Mouse (Mus musculus): ENCODE results near the gene Jun. TPM values are rescaled to one million over a fixed set of nuclear protein-coding genes. Genes with fewer than 3 reads are reported as not detected.

The Jun gene
- polyA plus RNA-seq, 1 experiment from 2014 or later = 6.4 TPM

DNA sequence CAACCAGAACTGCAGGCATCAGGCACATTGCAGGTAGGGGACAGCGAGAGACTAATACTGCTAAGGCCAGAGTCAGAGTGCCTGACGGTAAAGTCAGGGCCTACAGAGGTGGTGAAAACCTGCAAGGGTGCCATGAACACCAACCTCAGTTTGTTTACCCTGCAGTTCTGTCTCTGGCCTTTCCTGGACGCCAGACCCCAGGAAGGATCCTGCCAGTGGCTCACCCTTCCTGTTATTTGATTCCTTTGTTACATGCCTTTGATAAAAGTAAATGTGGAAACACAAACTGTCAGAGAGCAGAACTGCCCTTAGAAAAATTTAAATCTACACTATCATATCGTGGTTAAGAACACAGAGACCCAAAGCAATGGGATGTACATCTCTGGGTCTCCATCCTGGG, 20.9 kb downstream of the Jun start:
- TF ChIP-seq CTCF (IDR thresholded peaks at IDR 0.05; ENCODE audit: low read depth) (no peak), EP300 (IDR thresholded peaks at IDR 0.05; ENCODE audit: low read depth) (no peak)
- H3K27ac ChIP-seq (ENCODE audit: low read depth) = no peak overlapping the region
- DNase-seq = no peak
- 46% methylated on average over 4 of the region's 4 CpGs for WGBS (ENCODE audit: insufficient replicate concordance)
- no peak overlapping the region for H3K9ac ChIP-seq (replicated peaks)
- no peak overlapping the region for H3K4me2 ChIP-seq (ENCODE audit: low read depth, low read length)
- H3K36me3 ChIP-seq (replicated peaks; ENCODE audit: insufficient read depth, low read length) = no peaks in the 10 kb centered on the region
- no peaks in the 10 kb centered on the region for H3K27me3 ChIP-seq (ENCODE audit: insufficient read depth, low read length)
- no peaks in the 10 kb centered on the region for H3K4me1 ChIP-seq (ENCODE audit: insufficient read depth)
- no peak for ATAC-seq
- no peaks in the 10 kb centered on the region for H3K9me3 ChIP-seq (ENCODE audit: low read length)
- no peak overlapping the region for H3K4me3 ChIP-seq (ENCODE audit: low read depth, low read length)

DNA sequence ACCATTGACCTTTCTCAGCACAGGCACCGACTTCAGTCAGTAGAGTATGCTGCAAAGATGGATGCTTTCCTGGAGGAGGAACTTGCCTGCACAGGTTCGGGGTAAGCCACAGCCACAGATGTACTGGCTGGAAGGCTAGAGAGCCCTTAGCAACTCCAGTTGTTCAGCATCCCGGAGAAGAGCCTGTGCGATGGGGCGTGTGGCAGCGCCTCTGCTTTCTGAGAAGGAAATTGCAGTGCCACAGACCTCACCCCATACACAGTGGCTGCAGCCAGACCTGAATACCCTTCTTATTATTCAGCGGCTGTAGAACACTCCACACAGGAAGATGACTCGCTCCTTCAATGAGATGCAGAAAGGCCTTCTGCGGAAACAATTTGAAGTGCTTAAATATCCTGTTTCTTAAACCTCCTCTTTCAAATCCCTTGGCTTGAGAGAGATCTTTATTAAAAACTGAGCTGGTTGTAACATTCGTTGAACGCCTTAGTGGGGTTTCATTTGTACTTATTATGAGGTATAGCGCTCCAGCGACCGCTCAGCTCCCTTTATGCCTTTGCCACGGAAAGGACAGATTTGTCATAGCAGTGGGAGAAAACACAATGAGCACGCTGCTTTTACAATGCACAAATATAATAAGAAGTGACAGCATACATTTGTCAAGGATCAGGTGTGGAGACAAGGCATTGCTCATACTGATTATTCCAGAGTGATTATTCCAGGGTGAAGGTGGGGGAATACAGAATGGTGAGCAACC, 26.0 kb downstream of the Jun start:
- ATAC-seq (no peak), DNase-seq (no peak)
- H3K9ac ChIP-seq (replicated peaks) = no peak overlapping the region
- H3K36me3 ChIP-seq (replicated peaks; ENCODE audit: insufficient read depth, low read length) = no peaks in the 10 kb centered on the region
- no peak overlapping the region for H3K4me2 ChIP-seq (ENCODE audit: low read depth, low read length)
- no peak for TF ChIP-seq CTCF (IDR thresholded peaks at IDR 0.05; ENCODE audit: low read depth)
- no peak for TF ChIP-seq EP300 (IDR thresholded peaks at IDR 0.05; ENCODE audit: low read depth)
- WGBS (ENCODE audit: insufficient replicate concordance) = 61% methylated on average over 16 of the region's 16 CpGs
- H3K27me3 ChIP-seq (ENCODE audit: insufficient read depth, low read length) = no peaks in the 10 kb centered on the region
- no peaks in the 10 kb centered on the region for H3K4me1 ChIP-seq (ENCODE audit: insufficient read depth)
- H3K9me3 ChIP-seq (ENCODE audit: low read length) = no peaks in the 10 kb centered on the region
- no peak overlapping the region for H3K4me3 ChIP-seq (ENCODE audit: low read depth, low read length)
- H3K27ac ChIP-seq (ENCODE audit: low read depth) = no peak overlapping the region

DNA sequence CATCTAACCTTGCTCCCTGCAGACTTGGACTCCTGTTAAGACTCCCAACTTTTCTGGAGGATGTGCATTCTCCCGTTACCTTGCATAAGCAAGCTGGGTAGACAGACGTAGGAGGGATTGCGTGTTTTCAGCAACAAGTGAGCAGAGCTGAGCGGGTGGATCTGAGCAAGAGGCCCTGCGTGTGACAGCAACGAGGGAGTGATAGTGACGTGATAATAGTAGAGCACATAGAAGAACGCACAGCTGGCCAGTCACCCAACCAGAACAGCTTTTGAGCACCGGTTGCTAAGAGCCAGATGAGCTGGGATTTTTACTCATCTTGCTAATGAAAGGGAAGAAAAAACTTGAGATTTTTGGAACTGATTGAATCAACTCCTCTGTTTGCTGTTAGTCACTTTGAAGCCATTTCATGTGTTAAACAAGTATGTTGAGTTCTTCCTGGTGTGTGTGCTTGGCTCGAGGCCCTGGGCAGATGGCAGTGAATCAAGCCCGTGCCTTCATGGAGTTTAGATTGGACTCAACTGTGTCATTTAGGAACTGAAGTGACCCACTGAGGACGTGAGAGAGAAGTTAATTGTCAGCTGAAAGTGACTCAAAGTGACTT, 28.6 kb downstream of the Jun start:
- TF ChIP-seq CTCF (IDR thresholded peaks at IDR 0.05; ENCODE audit: low read depth) = no peak
- TF ChIP-seq EP300 (IDR thresholded peaks at IDR 0.05; ENCODE audit: low read depth) = no peak
- no peaks in the 10 kb centered on the region for H3K27me3 ChIP-seq (ENCODE audit: insufficient read depth, low read length)
- no peaks in the 10 kb centered on the region for H3K9me3 ChIP-seq (ENCODE audit: low read length)
- no peak overlapping the region for H3K4me2 ChIP-seq (ENCODE audit: low read depth, low read length)
- H3K4me1 ChIP-seq (ENCODE audit: insufficient read depth) = no peaks in the 10 kb centered on the region
- H3K36me3 ChIP-seq (replicated peaks; ENCODE audit: insufficient read depth, low read length) = no peaks in the 10 kb centered on the region
- DNase-seq (no peak), ATAC-seq (no peak)
- H3K4me3 ChIP-seq (ENCODE audit: low read depth, low read length) = no peak overlapping the region
- no peak overlapping the region for H3K9ac ChIP-seq (replicated peaks)
- no peak overlapping the region for H3K27ac ChIP-seq (ENCODE audit: low read depth)
- 82% methylated on average over 12 of the region's 12 CpGs for WGBS (ENCODE audit: insufficient replicate concordance)

DNA sequence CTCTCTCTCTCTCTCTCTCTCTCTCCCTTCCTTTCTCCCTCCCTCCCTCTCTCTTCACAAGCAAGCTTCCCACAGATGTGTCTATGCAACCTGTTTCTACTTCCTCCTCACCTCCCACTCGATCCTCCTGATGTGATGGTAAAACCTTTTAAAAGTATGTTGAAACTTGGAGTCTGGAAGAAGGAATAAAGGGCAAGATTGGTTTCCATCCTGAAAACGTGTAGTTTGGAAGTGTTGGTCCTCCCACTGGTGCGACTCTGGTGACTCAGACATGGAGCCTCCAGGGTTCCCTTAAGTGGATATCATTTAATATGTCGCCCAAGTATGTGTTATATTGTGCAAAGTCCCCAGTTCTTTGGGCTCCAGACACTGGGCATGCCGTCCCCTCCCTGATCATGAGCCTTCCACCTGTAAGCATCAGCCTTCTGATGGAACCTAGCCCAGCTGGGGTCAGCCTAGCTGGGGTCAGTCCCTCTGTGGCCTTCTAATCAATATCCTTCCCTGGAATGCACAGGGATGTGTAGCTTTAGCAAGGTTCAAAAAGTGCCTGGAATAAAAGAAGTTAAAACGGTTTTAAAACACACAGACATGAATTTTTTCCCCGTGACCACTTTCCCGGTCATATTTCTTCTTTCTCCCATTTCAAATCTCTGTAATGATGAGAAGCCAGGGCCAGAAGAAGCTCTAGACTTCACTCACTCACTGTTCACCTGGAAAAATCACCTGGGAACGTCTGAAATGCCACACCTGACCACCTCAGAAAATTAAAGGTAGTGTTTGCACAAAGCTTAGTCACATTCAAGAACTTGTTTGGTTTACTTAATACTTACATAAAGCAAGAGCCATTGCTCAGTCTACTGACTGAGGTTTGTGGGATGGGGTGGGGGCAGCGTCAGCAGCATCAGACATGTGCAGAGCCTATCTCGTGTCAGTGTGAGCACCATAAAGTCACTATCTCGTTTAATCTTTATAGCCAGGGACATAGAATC, 30.1 kb downstream of the Jun start:
- 63% methylated on average over 12 of the region's 12 CpGs for WGBS (ENCODE audit: insufficient replicate concordance)
- H3K36me3 ChIP-seq (replicated peaks; ENCODE audit: insufficient read depth, low read length) = no peaks in the 10 kb centered on the region
- ATAC-seq (no peak), DNase-seq (no peak)
- H3K27me3 ChIP-seq (ENCODE audit: insufficient read depth, low read length) = no peaks in the 10 kb centered on the region
- no peak overlapping the region for H3K9ac ChIP-seq (replicated peaks)
- no peaks in the 10 kb centered on the region for H3K4me1 ChIP-seq (ENCODE audit: insufficient read depth)
- no peak overlapping the region for H3K4me3 ChIP-seq (ENCODE audit: low read depth, low read length)
- H3K27ac ChIP-seq (ENCODE audit: low read depth) = no peak overlapping the region
- no peak overlapping the region for H3K4me2 ChIP-seq (ENCODE audit: low read depth, low read length)
- no peaks in the 10 kb centered on the region for H3K9me3 ChIP-seq (ENCODE audit: low read length)
- no peak for TF ChIP-seq EP300 (IDR thresholded peaks at IDR 0.05; ENCODE audit: low read depth)
- no peak for TF ChIP-seq CTCF (IDR thresholded peaks at IDR 0.05; ENCODE audit: low read depth)

GRCm38 (mm10) chr4:95020201-95020600, 31.8 kb downstream of the Jun start:
- Histone ChIP-seq H3K4me2 (ENCODE audit: low read depth, low read length) (no peak overlapping the region), H3K9me3 (ENCODE audit: low read length) (no peaks in the 10 kb centered on the region), H3K36me3 (replicated peaks; ENCODE audit: insufficient read depth, low read length) (no peaks in the 10 kb centered on the region), H3K4me3 (ENCODE audit: low read depth, low read length) (no peak overlapping the region), H3K27ac (ENCODE audit: low read depth) (no peak overlapping the region), H3K4me1 (ENCODE audit: insufficient read depth) (no peaks in the 10 kb centered on the region), H3K27me3 (ENCODE audit: insufficient read depth, low read length) (no peaks in the 10 kb centered on the region), H3K9ac (replicated peaks) (no peak overlapping the region)
- no peak for TF ChIP-seq EP300 (IDR thresholded peaks at IDR 0.05; ENCODE audit: low read depth)
- TF ChIP-seq CTCF (IDR thresholded peaks at IDR 0.05; ENCODE audit: low read depth) = no peak
- ATAC-seq (no peak), DNase-seq (no peak)
- 73% methylated on average over 2 of the region's 2 CpGs for WGBS (ENCODE audit: insufficient replicate concordance)

- H3K4me1 ChIP-seq (ENCODE audit: insufficient read depth) = no peaks in the 10 kb centered on the region
These were observed 33.8 kb downstream of the Jun start for GRCm38 (mm10) chr4:95018221-95018620.

More at GRCm38 (mm10) chr4:95018221-95018620, 33.8 kb downstream of the Jun start:
- H3K27me3 ChIP-seq (ENCODE audit: insufficient read depth, low read length) = no peaks in the 10 kb centered on the region
- H3K36me3 ChIP-seq (replicated peaks; ENCODE audit: insufficient read depth, low read length) = no peaks in the 10 kb centered on the region
- H3K9me3 ChIP-seq (ENCODE audit: low read length) = no peaks in the 10 kb centered on the region
- H3K4me3 ChIP-seq (ENCODE audit: low read depth, low read length) = no peak overlapping the region
- WGBS (ENCODE audit: insufficient replicate concordance) = 47% methylated on average over 7 of the region's 7 CpGs
- H3K4me2 ChIP-seq (ENCODE audit: low read depth, low read length) = no peak overlapping the region
- ATAC-seq = no peak
- no peak overlapping the region for H3K27ac ChIP-seq (ENCODE audit: low read depth)
- TF ChIP-seq CTCF (IDR thresholded peaks at IDR 0.05; ENCODE audit: low read depth) (no peak), EP300 (IDR thresholded peaks at IDR 0.05; ENCODE audit: low read depth) (no peak)
- H3K9ac ChIP-seq (replicated peaks) = no peak overlapping the region
- no peak for DNase-seq
